Mouse (Mus musculus) limb, embryonic 13.5 days (tissue): ENCODE measurements around the gene Skap1. TPM values are rescaled to one million over a fixed set of nuclear protein-coding genes. Genes with fewer than 3 reads are reported as not detected.

Experiments
- ATAC-seq: fragments of 200-750 bp; cut with Nextera tagmentation; 2 replicates; pipeline ENCODE4 v1.8.0; 2017; ENCODE audit warnings: low read depth, moderate number of reproducible peaks, moderate TSS enrichment; ENCODE audit not compliant: low FRiP score
- H3K27ac ChIP-seq: fragments of 300-500 bp; sonication (generic); 2 replicates; pipeline ENCODE4 v1.5.1; 2015; ENCODE audit warnings: inconsistent platforms, mild to moderate bottlenecking, moderate library complexity
- H3K27me3 ChIP-seq: fragments of 300-500 bp; sonication (generic); 2 replicates; pipeline ENCODE4 v1.6.1; 2015; ENCODE audit warnings: mild to moderate bottlenecking, inconsistent platforms
- H3K36me3 ChIP-seq: fragments of 300-500 bp; sonication (generic); 2 replicates; pipeline ENCODE4 v1.6.1; 2015; ENCODE audit warnings: inconsistent platforms, mild to moderate bottlenecking, moderate library complexity
- H3K4me1 ChIP-seq: fragments of 300-500 bp; sonication (generic); 2 replicates; pipeline ENCODE4 v1.6.1; 2015; ENCODE audit warnings: inconsistent platforms
- H3K4me2 ChIP-seq: fragments of 300-500 bp; sonication (generic); replicated peaks from 2 replicates; pipeline ENCODE4 v1.6.1; 2015; ENCODE audit warnings: inconsistent platforms, mild to moderate bottlenecking, moderate library complexity
- H3K4me3 ChIP-seq: fragments of 300-500 bp; sonication (generic); 2 replicates; pipeline ENCODE4 v1.5.1; 2015; ENCODE audit warnings: moderate library complexity, mild to moderate bottlenecking, inconsistent platforms
- H3K9ac ChIP-seq: fragments of 300-500 bp; sonication (generic); 2 replicates; pipeline ENCODE4 v1.6.1; 2015; ENCODE audit warnings: mild to moderate bottlenecking, inconsistent platforms
- H3K9me3 ChIP-seq: fragments of 300-500 bp; sonication (generic); 2 replicates; pipeline ENCODE4 v1.6.1; 2016; ENCODE audit warnings: inconsistent platforms
- WGBS: fragments of 180-500 bp; shearing (Covaris S2); methylation state at CpG from one replicate; pipeline ENCODE4 v1.1.7; 2015; 5-methylcytosine and 5-hydroxymethylcytosine counted together
- polyA plus RNA-seq: library from polyadenylated mRNA; unstranded; fragments of >200 nt; fragmentation: Nextera tagmentation; extraction: Ambion mirVana; gene quantifications from 2 replicates; pipeline ENCODE4 v1.2.1, GENCODE M21; 2015

The Skap1 gene
- polyA plus RNA-seq, 1 experiment from 2014 or later: 0.61 TPM

DNA sequence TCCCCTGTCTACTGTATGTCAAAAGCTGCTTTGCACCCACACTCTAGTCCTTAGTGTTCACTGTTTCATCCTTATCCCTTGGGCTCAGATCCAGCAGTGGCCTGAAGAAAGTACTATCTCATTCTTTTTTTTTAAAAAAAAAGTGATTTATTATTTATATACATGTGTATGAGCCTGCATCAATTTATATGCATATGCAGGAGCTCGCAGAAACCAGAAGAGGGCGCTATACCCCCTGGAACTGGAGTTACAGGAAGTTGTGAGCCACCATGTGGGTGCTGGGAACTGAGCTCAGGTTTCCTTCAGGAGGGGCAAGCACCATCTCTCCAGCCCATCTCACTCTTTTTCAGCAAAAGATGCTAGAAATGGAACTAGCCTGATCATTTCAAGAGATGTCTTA lies 70.1 kb downstream of the Skap1 start:
- Histone ChIP-seq H3K9ac (no peak overlapping the region), H3K4me3 (no peak overlapping the region), H3K27ac (no peak overlapping the region), H3K36me3 (no peaks in the 10 kb centered on the region), H3K9me3 (no peaks in the 10 kb centered on the region), H3K27me3 (peaks cover 49% of the 10 kb centered on the region), H3K4me1 (no peaks in the 10 kb centered on the region), H3K4me2 (no peak overlapping the region)
- no peak for ATAC-seq
- WGBS: 77% methylated on average over 2 of the region's 2 CpGs

- 20% methylated on average over 5 of the region's 5 CpGs for WGBS
- no peaks in the 10 kb centered on the region for H3K9me3 ChIP-seq
- peaks cover 59% of the 10 kb centered on the region for H3K27me3 ChIP-seq
Measured at GRCm38 (mm10) chr11:96536146-96536545, 71.8 kb downstream of the Skap1 start.

GRCm38 (mm10) chr11:96542003-96542402 lies 77.6 kb downstream of the Skap1 start:
- Histone ChIP-seq H3K9me3 (no peaks in the 10 kb centered on the region), H3K27ac (no peak overlapping the region), H3K9ac (no peak overlapping the region), H3K4me1 (no peaks in the 10 kb centered on the region), H3K36me3 (no peaks in the 10 kb centered on the region), H3K4me3 (no peak overlapping the region), H3K27me3 (peaks cover 73% of the 10 kb centered on the region), H3K4me2 (no peak overlapping the region)
- ATAC-seq: no peak
- WGBS: 78% methylated on average over 7 of the region's 7 CpGs

More at GRCm38 (mm10) chr11:96536146-96536545, 71.8 kb downstream of the Skap1 start:
- no peak for ATAC-seq
- Histone ChIP-seq H3K36me3 (no peaks in the 10 kb centered on the region), H3K27ac (no peak overlapping the region), H3K4me2 (no peak overlapping the region), H3K4me1 (no peaks in the 10 kb centered on the region), H3K9ac (no peak overlapping the region), H3K4me3 (no peak overlapping the region)

DNA sequence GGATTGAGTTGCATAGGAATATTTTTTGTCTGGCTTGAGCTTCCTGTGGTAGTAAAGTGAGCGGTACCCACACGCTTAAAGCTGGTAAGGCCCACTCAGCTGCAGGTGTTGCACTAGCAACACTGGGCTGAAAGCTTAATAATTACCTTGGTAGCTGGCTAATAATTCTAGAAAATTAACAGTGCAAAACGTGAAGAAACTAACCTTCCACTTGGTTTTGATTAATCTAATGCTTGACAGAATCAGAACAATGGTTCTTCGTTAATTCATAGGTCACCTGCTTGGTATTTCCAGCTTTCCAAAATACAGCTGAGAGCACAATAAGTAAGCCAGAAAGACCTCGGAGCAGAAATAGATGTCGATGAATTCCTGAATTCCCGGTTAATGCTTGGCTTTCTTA lies 78.2 kb downstream of the Skap1 start:
- ATAC-seq: no peak
- 75% methylated on average over 7 of the region's 7 CpGs for WGBS
- Histone ChIP-seq H3K4me1 (no peaks in the 10 kb centered on the region), H3K9ac (no peak overlapping the region), H3K4me2 (no peak overlapping the region), H3K27me3 (peaks cover 68% of the 10 kb centered on the region), H3K4me3 (no peak overlapping the region), H3K36me3 (no peaks in the 10 kb centered on the region), H3K9me3 (no peaks in the 10 kb centered on the region), H3K27ac (no peak overlapping the region)

- Histone ChIP-seq H3K4me3 (no peak overlapping the region), H3K9me3 (no peaks in the 10 kb centered on the region), H3K27ac (no peak overlapping the region), H3K9ac (no peak overlapping the region), H3K36me3 (no peaks in the 10 kb centered on the region), H3K4me2 (no peak overlapping the region), H3K4me1 (no peaks in the 10 kb centered on the region), H3K27me3 (peaks cover 53% of the 10 kb centered on the region)
- WGBS: 67% methylated on average over 8 of the region's 8 CpGs
- ATAC-seq: no peak
Measured at GRCm38 (mm10) chr11:96546428-96546827, 82.0 kb downstream of the Skap1 start.

- Histone ChIP-seq H3K9me3 (no peaks in the 10 kb centered on the region), H3K9ac (no peak overlapping the region), H3K4me2 (no peak overlapping the region), H3K4me3 (no peak overlapping the region), H3K4me1 (no peaks in the 10 kb centered on the region), H3K27me3 (peaks cover 63% of the 10 kb centered on the region), H3K36me3 (no peaks in the 10 kb centered on the region), H3K27ac (no peak overlapping the region)
- no peak for ATAC-seq
- 72% methylated on average over 9 of the region's 9 CpGs for WGBS
Measured at GRCm38 (mm10) chr11:96550960-96551703, 86.7 kb downstream of the Skap1 start.

DNA sequence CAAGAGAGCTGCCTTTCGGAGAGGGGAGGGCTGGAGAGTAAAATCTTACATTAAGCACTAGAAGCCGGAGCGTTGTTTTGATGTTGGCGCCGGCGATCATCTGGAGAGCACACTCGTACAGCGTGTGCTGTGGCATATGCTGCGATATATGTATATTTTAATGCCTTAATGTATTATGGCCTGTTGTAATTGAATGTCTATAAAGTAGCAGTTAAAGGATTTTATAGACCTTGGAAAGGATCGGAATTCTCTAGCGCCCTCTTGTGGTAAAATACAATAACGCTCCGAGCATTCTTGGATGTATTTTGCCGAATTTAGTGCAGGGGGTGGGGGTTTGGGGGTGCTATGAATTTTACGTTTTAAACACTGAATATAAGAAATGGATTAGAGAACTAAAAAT lies 88.7 kb downstream of the Skap1 start:
- Histone ChIP-seq H3K4me3 (peak overlapping the region; percentile 25), H3K9ac (no peak overlapping the region), H3K27me3 (peaks cover 73% of the 10 kb centered on the region), H3K4me2 (peak overlapping the region; percentile 53), H3K27ac (no peak overlapping the region), H3K9me3 (no peaks in the 10 kb centered on the region), H3K36me3 (no peaks in the 10 kb centered on the region), H3K4me1 (no peaks in the 10 kb centered on the region)
- ATAC-seq: no peak
- WGBS: 10% methylated on average over 15 of the region's 15 CpGs

DNA sequence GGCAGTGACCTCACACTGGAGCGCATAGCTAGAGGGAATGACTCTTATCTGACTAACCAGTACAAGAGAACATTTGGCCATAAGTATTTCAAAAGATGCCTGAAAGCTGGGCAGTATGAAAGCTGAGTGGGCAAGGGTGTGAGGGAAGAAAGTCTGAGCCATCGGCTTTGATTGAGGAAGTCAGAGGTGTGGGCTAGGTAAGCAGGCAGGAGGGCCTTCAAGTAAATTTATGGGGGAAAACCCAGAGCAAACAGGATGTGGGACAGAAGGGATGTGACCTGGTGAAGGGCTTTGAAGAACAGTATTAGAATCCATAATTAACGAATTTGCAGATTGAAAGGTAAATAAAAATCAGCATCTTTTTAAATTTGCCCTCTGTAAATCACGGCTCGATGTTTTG lies 95.8 kb downstream of the Skap1 start:
- ATAC-seq: no peak
- H3K4me3 ChIP-seq: no peak overlapping the region
- H3K4me1 ChIP-seq: no peaks in the 10 kb centered on the region
- no peak overlapping the region for H3K4me2 ChIP-seq
- peaks cover 3% of the 10 kb centered on the region; the same call in 1 of the 2 replicates for H3K9me3 ChIP-seq
- no peaks in the 10 kb centered on the region for H3K36me3 ChIP-seq
- WGBS: 56% methylated on average over 5 of the region's 5 CpGs
- H3K9ac ChIP-seq: no peak overlapping the region
- H3K27me3 ChIP-seq: peaks cover 44% of the 10 kb centered on the region
- no peak overlapping the region for H3K27ac ChIP-seq

DNA sequence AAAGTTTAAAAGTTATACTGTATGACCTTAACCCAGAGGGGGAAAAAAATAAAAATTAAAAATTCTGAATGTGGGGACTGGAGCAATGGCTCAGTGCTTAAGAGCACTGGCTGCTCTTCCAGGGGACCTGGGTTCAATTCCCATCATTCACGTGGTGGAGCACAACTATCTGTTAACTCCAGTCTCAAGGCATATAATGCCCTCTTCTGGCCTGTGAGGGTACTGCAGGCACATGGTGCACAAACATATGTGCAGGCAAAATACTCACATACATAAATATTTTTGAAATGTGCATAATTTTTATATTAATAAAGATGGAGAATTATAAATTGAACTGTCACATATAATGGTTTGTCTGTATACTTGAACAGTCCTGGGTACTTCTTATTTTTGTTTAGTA lies 99.7 kb downstream of the Skap1 start:
- no peak for ATAC-seq
- Histone ChIP-seq H3K9me3 (peaks cover 3% of the 10 kb centered on the region; the same call in 1 of the 2 replicates), H3K4me3 (no peak overlapping the region), H3K9ac (no peak overlapping the region), H3K27me3 (peaks cover 17% of the 10 kb centered on the region), H3K27ac (no peak overlapping the region), H3K4me1 (no peaks in the 10 kb centered on the region), H3K4me2 (no peak overlapping the region), H3K36me3 (no peaks in the 10 kb centered on the region)
- 65% methylated on average over 1 of the region's 1 CpGs for WGBS

GRCm38 (mm10) chr11:96572515-96572914 lies 108.1 kb downstream of the Skap1 start:
- H3K4me1 ChIP-seq: no peaks in the 10 kb centered on the region
- H3K9me3 ChIP-seq: no peaks in the 10 kb centered on the region
- H3K36me3 ChIP-seq: no peaks in the 10 kb centered on the region
- no peak overlapping the region for H3K9ac ChIP-seq
- H3K27ac ChIP-seq: no peak overlapping the region
- H3K4me2 ChIP-seq: no peak overlapping the region
- H3K27me3 ChIP-seq: peaks cover 37% of the 10 kb centered on the region
- 40% methylated on average over 3 of the region's 3 CpGs for WGBS
- no peak for ATAC-seq
- H3K4me3 ChIP-seq: no peak overlapping the region

GRCm38 (mm10) chr11:96576491-96577427 lies 112.4 kb downstream of the Skap1 start:
- Histone ChIP-seq H3K9me3 (no peaks in the 10 kb centered on the region), H3K4me1 (no peaks in the 10 kb centered on the region), H3K9ac (no peak overlapping the region), H3K27me3 (peaks cover 57% of the 10 kb centered on the region), H3K27ac (no peak overlapping the region), H3K4me2 (no peak overlapping the region), H3K4me3 (no peak overlapping the region), H3K36me3 (no peaks in the 10 kb centered on the region)
- WGBS: 46% methylated on average over 14 of the region's 14 CpGs
- no peak for ATAC-seq

DNA sequence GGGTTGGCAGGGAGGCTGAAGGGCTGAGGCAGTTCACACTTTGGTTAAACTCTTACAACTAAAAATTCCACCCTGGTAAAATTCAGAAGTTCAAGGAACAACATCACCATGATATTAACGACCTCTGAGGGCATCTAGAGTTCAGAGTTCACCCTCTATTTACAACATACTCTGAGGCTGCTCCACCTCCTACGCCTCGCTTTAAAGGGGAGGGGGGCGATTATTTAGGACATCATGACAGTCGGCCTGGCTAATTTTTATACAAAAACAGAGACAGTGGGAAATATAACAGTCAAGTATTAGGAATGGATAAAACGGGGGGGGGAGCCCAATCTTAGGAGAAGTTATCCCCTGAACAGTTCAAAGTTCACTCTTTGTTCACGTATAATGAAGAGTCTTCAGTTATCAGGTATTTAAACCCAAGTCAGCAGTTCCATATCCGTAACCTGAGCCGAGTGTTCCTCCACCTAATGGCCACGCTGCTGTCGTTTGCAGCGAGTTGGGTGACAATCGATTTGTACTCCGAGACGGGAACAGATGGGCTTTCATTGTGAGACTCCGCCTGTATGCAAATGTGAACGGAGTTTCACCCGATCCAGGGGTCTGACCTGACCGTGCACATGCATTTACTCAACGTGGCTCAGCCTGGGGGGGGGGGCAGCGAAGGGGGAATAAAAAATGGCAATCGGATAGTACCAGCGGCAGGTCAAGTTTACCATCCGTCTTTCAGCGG lies 114.3 kb downstream of the Skap1 start:
- no peak overlapping the region for H3K9ac ChIP-seq
- no peaks in the 10 kb centered on the region for H3K36me3 ChIP-seq
- H3K4me3 ChIP-seq: peak overlapping the region; percentile 11; the same call in 1 of the 2 replicates
- WGBS: 11% methylated on average over 25 of the region's 25 CpGs
- peak overlapping the region; percentile 44 for H3K4me2 ChIP-seq
- H3K4me1 ChIP-seq: no peaks in the 10 kb centered on the region
- no peak overlapping the region for H3K27ac ChIP-seq
- H3K27me3 ChIP-seq: peaks cover 53% of the 10 kb centered on the region
- no peaks in the 10 kb centered on the region for H3K9me3 ChIP-seq
- no peak for ATAC-seq
